Mouse (Mus musculus): ENCODE measurements around the gene Gm45717. TPM values are rescaled to one million over a fixed set of nuclear protein-coding genes. Genes with fewer than 3 reads are reported as not detected.
"Not testable (repeated sequence)": the region's sequence is repeated elsewhere in the genome, so short reads cannot be mapped to it uniquely, and the experiment has no call there.

The Gm45717 gene
- total RNA-seq, 2 experiments from 2014 or later: not detected

DNA sequence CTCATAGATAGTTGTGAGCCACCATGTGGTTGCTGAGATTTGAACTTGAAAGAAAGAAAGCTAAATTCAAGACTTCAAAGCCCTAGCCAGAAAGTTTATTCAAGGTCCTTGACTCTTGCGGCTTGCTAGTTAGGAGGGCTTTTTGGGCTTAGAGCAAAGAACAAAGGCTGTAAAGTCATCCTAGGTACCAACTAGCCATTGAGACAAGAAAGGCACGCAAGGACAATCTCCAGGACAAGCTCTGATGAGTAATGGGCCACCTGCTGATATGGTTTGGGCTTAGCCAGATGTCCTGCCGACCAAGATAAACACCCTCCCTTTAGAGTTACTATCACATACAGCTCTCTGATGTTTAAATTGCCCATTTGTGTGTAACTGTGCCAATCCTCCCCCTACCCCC, 13.0 kb upstream of the Gm45717 start:
- not testable (repeated sequence) for DNase-seq

DNA sequence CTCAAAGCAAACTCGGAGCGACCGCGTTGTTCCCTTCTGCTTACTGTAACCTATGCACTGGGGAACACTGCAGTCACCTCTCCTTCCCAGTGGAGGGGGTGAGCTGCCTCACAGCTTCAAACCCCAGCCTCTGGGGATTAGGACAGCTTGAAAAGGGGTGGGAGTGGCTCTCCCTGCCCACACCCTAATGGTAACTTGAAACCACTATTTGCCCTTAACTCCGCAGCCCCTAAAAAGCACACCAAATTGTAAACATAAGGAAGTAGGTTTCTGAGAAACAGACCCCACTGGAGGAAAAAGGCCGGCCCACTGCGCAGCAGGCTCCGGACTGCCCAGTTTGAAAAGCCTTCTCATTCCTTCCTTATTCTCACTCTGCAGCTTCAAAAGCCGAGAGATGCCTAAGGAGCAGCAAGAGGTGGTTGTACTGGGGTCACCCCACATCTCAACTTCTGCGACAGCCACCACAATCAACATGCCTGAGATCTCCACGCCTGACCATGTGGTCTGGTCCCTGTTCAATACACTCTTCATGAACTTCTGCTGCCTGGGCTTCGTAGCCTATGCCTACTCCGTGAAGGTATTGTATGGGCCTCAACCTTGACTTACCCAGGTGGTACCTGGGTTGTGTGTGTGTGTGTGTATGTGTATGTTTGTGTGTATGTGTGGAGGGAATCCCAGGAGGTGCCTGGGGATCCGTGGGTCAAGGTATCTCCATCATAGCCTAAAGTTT, 12.3 kb upstream of the Gm45717 start:
- no peak for DNase-seq

DNA sequence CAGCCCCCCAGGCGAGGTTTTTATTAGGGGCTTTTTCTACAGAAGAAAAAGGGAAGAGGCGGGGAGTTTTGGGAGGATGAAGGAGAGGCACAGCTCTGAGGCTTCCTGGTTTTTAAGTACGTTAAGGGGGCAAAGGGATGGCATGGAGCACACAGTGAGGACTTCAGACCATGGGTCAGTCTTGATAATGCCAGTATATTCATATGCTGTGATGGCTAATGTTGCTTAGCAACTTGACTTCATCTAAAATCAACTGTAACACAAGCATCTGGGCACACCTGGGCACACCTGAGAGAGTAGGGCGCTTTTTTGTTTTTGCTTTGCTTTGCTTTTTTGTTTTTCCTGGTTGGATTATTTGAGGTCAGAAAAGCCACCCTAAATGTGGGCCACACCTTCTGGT, 11.2 kb upstream of the Gm45717 start, which contains the start of gene Ifitm1:
Gene Ifitm1, plus strand, starts transcription at position 301 of the 400 bp plus-strand sequence.
- no peak for DNase-seq

DNA sequence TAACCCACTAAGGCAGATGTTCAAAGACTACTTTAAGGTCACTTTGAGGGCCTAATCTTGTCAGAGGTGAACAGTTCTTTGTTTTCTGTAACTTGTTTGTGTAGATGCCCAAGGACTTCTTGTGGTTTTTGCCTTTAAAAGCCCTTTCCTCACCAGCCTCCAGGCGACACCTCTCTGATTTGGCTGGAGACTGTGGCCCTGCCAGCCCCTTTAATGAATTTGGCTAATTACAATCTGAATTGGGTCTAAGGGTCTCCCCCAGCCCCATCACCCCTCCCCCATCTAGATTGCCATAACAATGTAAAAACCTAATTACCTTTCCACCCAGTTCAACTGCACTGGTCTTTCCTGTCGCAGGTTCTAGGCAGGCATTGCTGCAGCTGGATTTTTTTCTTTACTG, 7.0 kb upstream of the Gm45717 start:
- DNase-seq: no peak

DNA sequence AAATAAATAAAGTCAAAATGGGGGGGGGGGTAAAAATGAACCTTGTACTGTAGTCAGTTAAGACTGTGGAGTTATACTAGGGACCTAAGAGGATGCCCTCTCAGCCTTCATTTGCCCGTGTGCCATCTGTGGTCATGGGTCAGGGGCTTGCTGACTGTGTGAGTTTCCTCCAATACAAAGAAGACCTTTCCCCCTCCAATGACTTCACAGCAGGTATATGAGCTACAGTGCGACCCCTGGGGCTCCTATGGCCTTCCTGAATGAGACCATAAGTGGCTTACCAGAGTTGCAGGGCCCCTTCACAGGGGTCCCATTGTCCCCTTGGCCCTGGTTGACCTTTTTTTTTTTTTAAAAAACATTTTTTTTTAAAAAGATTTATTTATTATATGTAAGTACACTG, 5.7 kb upstream of the Gm45717 start:
- no peak for DNase-seq

DNA sequence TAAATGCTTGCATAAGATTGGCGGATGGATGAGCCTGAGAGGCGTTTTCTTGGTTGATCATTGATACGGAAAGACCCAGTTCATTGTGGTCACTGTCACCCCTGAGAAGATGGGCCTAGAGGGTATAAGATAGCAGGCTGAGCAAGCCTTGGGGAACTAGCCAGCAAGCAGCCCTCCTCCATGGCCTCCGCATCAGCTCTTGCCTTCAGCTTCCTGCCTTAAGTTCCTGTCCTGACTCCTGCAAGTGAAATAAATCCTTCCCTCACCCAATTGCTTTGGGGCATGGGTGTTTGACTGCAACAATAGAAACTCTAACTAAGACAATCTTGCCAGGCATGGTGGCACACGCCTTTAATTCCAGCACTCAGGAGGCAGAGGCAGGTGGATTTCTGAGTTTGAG, 4.3 kb upstream of the Gm45717 start:
- no peak for DNase-seq

DNA sequence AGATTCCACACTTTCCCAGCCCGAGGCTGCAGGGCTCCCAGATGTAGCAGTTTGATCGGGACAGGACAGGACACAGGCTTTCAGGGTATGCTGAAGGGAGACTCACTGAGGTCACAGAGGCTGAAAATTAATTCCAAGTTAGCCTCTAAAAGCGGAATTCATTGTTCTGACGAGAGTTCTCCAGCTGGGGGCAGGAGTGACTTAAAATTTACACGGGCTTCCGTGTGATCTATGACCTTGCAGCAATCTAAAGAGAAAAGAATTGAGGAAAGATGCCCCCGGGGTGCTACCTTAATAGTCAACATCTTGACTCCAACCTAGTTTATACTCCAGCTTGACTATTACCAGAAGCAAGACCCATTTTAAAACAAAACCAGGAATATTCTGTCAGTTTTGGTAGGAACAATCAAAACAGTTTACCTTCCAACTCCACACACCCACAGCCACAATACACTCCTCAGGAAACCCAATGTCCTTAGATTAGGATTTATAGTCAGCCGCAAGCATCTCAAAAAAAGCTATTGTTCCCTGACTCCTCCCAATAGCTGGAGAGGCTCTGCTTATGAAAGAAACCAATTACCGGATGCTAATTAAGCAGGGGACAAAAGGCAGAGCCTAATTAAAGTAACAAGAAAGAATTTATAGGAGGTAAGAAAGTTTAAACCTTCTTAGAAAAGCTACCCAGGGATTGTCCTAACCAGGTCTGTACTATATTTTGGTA, 3.6 kb upstream of the Gm45717 start:
- DNase-seq: peak; percentile 65 to 89

DNA sequence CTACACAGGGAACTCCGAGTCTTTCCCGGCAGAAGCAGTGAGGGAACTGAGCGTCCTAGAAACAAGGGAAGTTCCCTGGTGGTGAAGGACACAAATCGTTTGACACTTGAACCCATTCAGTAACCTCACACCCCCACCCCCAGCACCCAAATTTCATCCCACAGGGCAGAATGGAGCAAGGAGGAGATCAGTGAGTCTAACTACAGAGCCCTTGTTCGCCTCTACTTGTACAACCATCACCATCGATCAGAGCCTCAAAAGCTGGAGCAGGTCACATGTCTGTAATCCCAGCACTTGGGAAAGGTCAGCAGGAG, 776 bp upstream of the Gm45717 start:
- DNase-seq: no peak

DNA sequence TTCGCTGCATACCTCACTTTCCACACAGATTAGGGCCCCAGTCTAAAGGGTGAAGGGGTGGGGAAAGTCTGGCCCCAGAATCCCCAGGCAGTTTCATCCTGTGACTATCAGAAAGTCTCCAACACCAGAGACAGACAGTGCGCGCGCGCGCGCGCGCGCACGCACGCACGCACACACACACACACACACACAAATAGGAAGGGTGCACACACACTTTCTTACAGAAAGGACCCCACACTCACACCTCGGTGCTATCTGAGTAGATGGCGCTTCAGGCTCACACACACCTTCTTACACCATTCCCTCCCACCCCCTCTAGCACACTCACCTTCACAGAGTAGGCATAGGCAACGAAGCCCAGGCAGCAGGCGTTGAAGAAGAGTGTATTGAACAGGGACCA, 395 bp downstream of the Gm45717 start:
- peak in 1 of 2 experiments; percentile 44 for DNase-seq

DNA sequence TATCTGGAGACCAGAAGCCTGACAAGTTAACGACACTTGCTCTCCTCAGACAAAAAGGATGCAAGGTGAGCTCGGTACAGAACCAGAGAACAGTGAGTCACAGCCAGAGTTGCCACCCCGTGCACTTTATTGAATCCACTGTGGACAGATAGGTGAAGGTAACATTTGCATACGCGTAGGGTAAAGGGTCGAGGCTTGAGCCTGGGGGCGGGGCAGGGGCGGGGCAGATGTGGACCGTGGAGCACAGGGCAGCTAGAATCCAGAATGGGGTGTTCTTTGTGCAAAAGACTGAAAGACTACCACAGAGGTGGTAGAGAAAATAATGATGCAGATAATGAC, 1.0 kb downstream of the Gm45717 start:
- peak in 1 of 2 experiments; percentile 53 for DNase-seq

DNA sequence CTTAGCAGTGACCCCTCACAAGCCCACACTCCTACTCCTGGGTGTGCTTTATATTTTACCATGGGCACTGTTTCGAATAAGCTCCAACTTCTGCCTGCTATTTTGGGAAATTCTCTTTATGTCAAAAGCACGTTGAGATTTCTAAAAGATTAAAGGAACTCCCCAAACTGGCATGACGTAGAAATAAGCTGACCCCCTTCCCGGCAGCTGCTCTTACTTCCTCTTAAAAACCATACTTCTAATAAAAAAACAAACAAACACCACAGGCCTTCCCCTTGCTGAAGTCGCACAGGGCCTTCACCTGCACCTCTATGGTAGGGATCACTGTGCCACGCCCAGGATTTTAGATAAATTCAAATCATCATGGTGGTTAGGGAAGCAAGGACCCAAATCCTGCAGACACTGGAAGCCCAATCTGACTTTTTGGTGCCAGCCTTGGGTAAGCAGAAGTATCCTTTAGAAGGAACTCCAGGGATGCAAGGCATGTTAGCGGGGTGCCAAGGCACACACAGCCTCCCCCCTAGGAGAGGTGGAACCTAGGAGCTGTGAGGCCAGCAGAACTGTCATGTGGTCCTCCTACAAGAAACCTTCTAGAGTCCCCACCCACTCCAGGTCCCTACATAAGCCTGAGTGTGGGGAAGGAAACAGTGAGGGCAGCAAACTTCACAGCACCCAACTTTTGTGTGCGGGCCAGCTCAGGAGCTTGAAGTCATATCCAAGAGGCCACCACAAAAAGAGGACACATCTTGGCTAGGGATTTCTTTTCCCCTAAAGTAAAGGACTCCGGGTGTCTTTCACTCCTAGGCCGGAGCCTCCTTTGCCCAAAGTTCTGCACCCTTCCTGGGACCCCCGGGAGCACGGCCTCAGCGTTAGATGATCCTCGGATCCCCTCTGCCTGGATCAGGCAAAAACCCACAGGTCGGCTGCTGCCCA, 1.7 kb downstream of the Gm45717 start:
- DNase-seq: peak; percentile 59 to 65

DNA sequence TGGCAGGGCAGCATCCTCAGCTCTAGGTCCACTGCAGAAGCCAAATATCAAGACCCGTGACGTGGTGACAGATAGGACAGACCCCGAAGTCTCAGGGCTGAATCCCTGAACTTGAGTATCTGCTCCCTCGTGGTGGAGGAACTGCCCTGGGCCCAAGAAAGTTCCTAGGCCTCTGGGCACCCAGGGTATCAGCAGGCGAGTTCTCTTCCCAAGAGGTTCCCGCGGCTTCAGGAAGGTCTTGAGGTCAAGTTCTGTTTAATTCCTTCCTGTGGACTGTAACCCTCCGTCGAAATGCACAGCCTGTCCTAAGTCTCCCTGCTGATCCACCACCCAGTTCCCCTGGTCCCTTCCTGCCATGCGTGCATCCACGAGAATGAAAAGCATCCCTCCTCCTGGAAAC, 2.6 kb downstream of the Gm45717 start:
- peak; percentile 45 to 50 for DNase-seq

DNA sequence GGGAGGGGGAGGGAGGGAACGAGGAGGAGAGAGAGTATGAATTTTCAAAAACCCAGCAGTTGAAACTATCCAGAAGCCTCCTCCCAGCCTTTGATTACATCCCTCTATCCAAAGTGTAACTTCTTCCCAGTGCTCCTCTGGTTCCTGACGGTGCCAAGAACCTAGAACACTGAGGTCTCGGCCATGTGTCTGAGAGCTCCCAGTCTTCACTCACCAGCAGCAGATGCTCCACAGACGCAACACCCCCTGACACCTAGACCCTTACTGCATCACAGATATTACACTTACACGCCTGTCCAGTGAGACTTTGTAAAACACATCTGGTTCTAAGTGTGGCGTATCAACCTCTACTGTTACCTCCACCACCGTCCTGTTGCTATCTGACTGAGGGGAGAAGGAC, 3.3 kb downstream of the Gm45717 start:
- DNase-seq: no peak

DNA sequence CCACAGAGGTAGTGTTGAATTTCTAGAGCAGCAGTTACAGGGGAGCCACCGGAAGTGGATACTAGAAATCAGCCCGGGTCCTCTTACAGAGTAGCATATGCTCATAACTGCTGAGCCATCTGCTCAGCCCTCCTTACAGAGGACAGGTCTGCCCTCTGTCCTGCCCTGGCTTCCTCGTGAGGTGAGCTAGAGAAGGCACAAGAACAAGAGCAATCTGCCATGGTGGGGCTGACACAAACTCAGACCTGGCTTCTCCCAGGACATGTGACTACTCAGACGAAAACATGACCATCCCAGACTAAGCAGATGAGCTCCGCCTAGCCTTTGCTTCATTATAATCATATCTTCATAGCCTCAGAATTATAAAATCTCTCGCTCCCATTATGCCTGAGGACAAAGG, 4.0 kb downstream of the Gm45717 start:
- no peak for DNase-seq

DNA sequence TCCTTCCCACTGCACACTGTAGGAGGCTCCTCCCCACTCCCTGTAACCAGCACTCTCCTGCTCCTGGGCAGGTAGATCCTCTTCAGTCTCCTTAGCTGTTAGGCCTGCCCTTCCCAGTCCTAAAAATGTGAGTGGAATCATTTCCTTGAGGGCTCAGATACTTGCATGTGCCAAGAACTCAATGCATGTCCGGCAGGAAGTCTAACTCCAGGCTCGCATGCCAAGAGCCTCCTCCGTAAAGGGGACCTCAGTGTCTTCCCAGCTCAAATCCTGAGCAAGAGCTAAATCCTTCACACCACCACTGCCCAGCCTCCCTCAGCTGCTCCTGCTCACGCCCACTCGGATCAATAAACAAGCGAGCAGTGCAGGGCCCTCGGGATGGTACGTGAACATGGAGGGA, 4.7 kb downstream of the Gm45717 start:
- peak; percentile 58 to 82 for DNase-seq

DNA sequence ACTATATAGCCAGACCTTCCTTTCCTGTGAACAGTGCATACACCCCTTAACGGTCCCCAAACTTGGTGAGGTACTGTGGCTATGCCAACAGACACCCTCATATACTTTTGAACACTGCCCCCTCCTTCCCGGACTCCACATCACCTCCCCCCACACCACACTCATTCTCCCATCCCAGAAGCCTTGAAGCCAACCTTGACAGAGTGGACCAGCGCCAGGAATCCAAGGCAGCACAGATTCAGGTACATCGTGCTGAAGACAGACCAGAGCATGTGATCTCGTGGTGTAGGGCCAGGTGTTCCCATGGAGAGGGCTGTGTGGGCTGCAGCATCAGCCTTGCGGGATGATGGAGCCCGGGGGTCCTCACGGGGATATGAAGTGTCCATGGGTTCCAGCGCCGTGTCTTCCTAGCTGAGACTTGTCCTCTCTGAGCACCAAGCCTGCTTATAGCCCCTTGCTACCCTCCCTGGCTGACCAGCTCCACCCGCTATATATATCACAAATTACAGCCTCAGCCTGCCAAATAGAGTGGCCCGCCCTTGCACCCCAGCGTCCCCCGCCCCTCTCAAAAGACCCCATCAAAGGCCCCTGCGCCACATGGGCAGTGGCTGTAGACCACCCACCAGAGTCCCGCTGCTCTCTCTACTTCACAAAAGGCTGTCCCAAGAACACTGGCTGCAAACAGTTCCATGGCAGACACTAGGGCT, 5.8 kb downstream of the Gm45717 start, which contains the start of gene Ifitm5:
Gene Ifitm5, minus strand, starts transcription at position 468 of the 707 bp plus-strand sequence.
- no peak for DNase-seq

DNA sequence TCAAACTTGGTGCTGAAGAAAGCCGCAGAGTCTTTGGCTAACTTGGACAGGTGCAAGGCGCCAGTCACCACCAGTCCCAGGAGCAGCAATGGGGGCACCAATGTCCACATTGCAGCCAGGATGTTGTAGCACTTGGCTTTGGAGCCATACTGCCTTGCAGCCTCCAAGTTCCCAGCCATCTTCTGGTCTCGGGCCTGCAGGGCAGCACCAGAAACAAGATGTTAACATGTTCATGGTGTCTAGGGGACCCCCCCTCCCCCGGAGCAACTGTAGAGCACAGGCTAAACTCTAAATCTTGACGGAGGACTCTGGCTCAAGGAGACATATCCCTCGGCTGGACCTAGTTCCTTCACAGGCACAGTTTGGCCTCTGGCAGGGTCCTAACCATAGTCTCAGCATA, 6.5 kb downstream of the Gm45717 start:
- DNase-seq: no peak

DNA sequence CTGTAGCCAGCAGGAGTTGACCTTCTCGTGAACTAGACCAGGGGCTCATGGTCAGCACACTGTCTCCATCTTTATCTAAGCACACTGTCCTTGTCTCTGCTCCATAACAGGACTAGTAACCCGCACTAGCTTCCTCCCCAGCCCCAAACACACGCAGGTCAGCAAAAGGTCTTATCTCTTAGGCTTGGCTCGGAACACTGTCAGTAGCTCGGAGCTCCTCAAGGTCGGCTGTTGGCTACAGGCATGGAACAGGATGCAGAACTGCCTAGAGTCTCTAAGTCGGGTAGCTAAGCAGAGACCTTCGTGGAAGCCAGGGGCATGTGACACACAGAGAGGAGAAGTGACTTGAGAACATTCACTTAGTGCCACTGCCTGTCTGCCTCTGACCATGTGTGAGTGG, 7.6 kb downstream of the Gm45717 start:
- no peak for DNase-seq

DNA sequence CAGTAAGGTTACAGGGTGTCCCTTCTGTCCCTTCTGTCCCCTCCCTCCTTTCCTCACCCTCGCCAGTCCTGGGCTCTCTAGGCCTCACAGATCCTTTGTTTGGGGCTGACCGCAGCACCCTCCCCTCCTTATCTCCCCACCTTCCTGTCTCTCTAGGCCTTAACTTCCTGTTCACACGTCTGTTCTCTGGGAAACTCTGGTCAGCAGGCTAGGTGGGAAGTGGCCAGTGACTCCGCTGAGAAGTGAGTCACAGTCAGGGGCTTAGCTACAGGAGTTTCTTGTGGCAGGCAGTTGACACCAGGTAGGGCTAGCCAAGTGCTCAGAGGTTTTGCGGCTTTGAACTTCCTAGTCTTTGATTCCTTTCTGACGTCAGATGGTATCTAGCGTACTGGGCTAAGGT, 8.8 kb downstream of the Gm45717 start:
- DNase-seq: peak in 1 of 2 experiments; percentile 75

DNA sequence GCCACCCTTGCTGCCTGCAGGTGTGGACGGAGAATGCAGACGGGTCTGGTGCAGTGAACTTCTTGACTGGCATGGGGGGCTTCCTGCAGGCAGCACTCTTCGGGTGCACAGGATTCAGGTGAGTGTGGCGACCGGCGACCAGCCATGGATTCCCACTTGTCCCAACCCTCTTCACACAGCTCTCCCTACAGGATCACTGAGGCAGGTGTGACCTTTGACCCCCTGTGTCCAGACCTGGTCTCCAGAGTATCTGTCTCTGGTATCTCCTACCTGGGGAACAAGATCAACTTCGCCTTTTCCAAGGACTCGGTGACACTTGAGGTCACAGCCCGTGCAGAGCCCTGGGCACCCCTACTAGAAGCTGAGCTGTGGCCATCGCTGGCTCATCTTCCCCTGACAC, 9.4 kb downstream of the Gm45717 start:
- no peak for DNase-seq

DNA sequence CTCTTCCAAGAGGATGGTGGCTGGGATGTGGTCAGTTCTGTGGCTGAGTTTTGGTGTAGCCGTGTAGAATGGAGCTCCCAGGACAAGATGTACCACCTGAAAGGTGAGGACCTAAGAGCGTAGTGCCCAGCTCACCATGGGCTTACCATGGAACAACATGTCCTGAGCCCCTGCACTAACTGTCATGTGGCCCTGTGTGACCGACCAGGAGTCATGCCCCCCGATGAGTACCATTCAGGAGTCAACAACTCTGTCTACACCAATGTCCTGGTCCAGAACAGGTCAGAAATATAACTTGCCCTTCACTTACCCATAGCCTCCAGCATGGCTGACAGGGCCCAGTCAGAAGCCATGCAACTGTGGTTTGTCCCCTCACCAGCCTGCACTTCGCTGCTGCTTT, 10.5 kb downstream of the Gm45717 start:
- DNase-seq: no peak

DNA sequence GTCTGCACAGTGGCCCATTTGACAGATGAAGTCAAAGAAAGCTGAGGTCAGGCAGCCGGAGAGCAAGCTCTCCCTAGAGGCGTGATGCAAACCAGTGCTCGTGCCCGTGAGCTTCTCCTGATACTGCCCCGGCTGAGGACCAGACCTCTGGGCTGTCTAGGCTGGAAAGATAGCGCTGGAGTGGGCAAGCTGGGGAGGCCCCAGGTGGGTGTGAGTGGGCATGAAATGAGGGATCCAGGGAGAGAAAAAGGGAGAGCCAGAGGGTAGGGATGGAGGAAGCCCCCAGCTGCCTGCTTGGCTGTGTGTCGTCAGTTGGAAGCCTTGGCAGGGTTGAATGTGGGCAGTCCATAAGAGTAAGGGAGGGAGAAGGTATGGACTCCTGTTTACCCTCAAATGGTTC, 11.5 kb downstream of the Gm45717 start:
- no peak for DNase-seq
